Mouse (Mus musculus) layer of hippocampus, postnatal 25 days (tissue): ENCODE data around the gene Ints6. TPM values are rescaled to one million over a fixed set of nuclear protein-coding genes. Genes with fewer than 3 reads are reported as not detected.
A peak's percentile ranks its signal among the peaks of the same experiment; 100 is the strongest.

Experiments used
- DNase-seq, 2 experiments: peaks; one replicate each; pipeline ENCODE4 v3.0.0; 2022; ENCODE audit warnings: mixed read lengths in 2 of 2, low spot score in 1 of 2; ENCODE audit errors: extremely low spot score in 1 of 2
- total RNA-seq, 2 experiments: library from RNA; stranded (reverse); gene quantifications; 2 replicates each; pipeline ENCODE4 v1.2.3; 2021

Ints6 gene
- 10 to 100 TPM; 44.4 to 46.0 TPM for total RNA-seq

DNA sequence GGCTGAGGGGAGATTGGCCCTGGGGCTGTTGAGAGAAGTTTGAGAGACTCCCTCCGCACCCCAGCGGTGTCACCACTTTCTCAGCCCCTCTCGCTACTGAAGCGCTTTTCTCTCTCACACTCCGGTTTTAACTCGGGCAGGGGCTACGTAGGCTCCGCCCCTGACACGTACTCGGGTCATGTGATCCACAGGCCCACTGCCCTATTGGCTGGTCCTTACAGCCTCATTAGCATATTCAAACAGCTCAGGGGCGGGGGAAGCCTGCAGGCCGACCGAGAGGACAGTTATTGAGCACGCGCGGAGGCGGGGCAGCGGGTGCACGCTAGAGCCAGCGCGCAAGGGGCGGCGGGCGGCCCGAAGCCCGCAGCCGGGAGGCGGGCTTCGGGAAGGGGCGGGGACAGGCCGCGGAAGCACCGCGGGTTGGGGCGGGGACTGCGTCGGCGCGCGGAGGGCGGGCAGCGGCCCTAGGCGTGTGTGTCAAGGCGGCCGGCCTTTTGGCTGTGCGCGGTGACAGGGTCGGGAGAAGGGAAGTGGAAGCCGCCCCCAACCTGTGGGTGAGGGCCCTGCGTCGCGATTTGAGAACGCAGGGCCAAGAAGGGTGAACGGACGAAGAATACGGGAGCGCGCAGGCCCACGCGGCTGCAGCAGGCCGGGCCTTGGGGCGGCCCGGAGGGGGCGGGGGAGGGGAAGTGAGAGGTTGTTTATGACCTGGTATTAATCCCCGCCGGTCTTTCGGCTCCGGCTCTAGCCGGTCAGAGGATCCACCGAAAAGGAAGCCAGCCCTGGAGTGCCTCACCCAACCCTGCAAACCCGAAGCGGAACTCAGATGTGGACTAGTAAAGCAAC is at the start of gene Ints6:
TSS of gene Ints6 (minus strand) at position 134 of the 846 bp plus-strand sequence.
- peak; percentile 95 for DNase-seq

DNA sequence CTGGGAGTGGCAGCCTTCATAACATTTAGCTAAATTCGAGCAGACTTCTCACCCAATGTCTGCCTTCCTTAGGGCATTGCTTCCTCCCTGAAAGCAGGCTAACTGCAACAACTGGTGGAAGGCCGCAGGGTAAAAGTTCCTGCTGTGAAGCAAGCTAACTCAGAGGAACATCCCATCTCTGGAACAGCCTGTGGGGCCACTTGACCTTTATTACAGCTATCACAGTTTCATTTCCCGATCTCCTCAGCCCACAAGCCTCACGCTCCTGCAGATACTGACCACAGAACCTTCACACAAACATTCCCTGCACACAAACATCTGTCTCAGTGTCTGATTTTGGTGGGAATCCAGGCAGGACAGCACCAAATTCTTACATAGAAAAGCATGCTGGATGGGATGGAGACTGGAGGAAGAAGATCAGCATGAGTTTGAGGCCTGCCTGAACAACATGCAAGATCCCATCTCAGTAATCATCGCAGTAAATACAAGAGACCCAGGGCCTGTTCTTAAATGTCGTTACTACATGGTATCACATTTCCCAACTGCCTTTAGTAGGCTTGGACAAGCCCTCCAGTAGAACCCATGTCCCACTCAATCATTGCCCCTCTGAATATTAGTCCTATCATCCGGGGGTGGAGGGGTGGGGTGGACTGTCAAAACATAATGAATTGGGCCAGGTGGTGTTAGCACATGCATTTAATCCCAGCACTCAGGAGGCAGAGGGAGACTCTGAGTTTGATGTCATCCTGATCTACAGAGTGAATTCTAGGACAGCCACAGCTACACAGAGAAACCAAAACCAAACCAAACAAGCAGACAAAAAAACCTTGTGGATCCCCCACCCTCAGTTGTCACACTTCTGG is 47.9 kb upstream of the Ints6 start:
- DNase-seq: no peak

DNA sequence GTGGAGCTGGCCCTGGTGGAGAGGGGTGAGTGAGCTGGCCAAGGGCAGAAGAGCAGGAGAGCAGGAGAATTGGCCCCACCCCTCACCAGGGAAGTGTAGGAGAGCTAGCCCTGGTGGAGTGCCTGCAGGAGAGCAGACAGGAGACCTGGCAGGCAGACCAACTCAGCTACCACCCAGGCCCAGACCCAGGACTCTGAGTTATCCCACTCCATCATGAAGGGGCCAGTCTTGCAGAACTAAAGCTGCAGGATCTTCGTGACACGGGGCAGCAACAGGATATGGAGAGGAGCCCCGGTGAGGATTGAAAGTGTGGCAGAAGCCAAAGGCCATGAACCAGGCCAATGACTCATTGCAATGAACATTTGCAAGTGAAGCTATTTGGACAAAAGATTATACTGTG is 46.0 kb upstream of the Ints6 start:
- DNase-seq: no peak

DNA sequence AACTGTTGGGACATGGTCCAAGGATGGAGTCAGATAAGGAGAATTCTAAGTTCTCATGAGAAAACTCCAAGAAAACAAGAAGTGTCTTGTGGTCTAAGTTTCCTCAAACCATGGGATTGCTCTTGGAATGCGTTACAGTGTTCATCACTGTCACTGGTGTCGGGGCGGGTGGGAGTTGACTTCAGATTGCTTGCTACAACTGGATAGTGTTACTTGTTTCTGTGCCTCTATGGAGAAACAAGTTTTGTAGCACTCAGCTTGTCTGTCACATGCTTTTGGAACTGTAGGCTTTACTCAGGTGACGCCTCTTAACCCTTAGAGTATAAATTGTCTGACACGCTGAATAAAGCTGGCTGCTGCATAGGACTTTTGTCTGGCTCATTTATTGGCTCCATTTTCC is 42.2 kb upstream of the Ints6 start:
- DNase-seq: no peak

DNA sequence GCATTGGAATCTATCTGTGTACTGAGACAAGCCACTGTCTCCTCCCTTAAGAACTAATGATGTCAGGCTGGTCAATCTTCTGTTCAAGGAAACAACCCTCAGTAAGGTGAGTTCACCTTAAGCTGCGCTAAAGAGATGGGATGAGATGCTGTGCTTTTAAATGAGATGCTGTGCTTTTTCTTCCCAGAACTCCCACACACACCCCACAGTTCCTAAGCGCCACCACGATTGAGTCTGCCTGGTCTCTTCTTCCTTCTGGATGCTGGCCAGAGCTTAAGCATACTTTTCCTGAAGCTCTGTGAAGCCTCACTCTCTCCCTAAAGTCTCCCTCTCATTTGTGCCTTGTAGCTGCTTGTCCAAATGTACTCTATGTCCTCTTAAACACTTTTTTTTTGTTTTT is 39.8 kb upstream of the Ints6 start:
- DNase-seq: no peak

DNA sequence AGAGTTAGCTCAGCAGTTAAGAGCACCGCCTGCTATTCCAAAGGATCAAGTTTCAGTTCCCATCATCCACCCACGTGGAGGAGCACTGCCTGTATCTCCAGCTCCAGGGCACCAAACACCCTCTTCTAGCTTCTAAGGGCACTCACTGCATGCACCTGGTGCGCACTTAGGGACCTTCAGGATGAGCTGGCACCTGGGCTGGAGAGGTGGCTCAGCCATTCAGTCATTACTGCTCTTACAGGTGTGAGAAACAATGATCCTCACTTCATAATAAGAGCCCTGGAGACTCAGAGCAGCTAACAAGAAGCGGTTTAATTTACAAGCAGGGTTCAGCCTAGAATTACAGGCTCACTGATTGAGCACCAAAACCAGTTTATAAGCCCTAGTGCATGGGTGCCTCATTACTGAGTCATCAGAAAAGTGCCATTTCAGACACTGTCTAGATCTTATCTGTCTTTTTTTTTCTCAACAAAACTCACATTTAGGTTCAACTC is 37.7 kb upstream of the Ints6 start:
- no peak for DNase-seq

- no peak for DNase-seq
Observed at GRCm38 (mm10) chr14:62795719-62796118, 34.8 kb upstream of the Ints6 start.

DNA sequence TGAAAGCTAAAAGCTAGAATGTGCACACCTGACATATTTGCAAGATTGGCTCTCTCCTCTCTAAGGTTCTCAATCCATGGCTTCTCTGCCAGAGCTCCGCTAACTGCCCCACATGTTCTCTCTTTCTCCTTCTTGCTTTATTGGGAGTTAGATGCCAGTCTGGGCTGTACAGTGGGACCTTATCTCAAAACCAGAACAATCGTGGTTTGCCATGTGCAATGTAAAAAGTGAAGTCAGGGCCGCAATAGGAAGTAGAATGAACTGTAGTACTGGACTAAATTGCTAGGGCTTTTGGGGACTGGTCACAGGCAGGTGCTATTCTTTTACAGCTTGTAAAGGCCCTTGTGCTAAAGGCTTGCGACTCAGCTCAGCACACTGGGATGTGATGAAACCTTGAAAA is 28.3 kb upstream of the Ints6 start:
- no peak for DNase-seq

DNA sequence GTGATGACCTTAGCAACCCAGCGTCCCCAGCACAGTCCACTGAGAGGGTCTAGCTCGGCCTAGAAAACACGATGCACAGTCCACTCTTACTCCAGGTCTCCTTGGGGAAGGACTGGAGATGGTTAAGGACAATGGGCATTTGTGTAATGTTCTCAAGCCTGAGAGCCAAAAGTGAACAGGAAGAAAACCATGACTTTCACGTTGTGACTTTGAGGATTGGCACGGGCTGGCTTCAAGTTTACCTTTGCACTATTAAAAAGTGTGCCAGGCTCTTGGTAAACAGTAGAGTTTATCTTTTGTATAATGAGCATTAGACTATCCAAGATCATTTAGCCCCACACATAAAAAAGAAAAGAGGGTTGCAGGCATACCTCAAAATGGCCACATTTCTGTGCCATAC is 22.0 kb upstream of the Ints6 start:
- no peak for DNase-seq

GRCm38 (mm10) chr14:62780520-62781316 is 19.7 kb upstream of the Ints6 start:
- no peak for DNase-seq

DNA sequence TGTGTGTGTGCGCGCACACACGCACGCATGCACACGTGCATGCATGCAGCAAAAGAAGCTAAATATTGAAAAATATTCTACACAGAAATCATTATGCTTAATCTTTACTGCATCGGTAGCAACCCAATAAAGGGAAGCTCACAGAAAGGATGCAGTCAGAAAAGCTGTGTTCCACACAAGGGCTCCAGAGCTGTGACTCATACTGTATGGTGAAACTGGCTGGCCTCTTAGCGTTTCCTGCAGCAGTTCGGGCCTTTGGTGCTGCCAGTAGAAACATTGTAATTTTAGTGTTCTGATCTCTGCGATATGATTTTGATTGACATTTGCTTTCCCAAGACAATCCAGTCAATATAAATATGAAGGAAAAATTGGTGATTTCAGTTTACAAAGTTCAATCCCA is 17.1 kb upstream of the Ints6 start:
- DNase-seq: no peak

DNA sequence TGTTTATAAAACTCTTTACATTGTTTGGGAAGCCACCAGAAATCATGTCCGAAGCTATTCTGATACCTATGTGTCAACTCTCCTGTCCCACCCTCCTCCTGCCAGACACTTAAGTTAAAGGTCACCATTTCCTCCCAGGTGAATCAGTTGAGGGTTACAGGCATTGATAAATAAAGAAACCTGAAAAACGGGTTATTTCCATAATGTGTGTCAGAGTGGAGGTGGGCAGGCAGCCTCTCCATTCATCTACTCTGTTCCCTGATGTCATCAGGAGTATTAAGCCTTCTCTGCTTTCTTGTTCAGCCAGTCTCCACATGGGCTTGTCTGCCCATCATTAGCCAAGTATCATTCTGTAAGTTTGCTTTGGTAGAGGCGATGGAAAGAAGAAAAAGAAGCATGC is 14.1 kb upstream of the Ints6 start:
- no peak for DNase-seq

DNA sequence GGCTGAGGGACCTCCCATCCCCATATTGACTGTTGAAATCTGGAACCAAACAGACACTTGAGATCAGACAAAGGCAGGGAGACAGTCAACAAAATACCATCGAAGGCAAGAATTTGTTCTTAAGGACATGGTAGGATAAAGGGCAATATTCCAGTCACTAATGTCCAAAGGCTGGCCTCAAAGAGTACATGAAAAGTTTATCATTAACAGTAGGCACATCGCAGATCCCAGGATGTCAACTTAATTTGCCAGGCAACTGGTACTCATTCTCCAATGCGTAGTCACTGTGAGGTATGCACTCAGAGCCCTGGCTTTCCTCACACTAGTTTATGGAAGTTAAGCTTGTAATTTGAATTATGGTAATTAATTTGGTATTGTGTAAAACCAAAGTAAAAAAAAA is 13.3 kb upstream of the Ints6 start:
- no peak for DNase-seq

- no peak for DNase-seq
Observed at GRCm38 (mm10) chr14:62773766-62774165, 12.8 kb upstream of the Ints6 start.

- no peak for DNase-seq
Observed at GRCm38 (mm10) chr14:62765398-62765797, 4.4 kb upstream of the Ints6 start.

DNA sequence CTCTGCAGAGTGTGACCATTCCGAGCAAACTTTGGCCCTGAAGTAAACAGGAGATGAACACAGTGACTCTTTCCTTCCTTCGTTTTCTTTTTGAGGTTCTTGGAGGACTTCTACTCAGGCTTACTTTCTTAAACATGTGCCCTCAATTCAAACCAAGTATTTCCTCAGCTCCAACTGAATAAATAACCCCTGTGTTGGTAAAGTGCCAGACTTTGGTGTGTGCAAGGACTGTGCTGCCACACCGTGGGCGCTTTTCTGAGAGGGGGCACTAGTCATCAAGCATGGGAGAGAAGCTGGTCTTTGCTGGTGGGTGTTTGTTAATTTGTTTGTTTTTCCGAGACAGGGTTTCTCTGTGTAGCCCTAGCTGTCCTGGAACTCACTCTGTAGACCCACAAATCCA is 3.4 kb upstream of the Ints6 start:
- DNase-seq: no peak

DNA sequence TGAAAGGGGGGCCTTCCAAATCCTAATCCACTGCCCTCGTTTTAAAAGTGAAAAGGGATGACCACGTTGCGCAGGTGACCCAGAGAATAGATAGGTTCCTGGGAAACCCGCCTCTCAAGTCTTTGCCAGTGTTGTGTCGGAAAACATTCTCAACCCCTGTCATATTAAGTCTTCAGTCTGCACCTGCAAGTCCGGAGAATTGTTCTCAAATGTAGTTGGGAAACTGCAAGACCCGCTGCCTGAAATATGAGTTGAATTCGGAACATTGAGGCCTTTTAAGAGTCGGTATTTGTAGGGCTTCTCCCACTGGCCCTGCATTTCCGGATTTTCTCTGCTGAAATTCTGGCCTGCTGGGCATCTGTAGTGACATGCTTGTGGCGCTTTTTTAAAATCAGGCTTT is 974 bp upstream of the Ints6 start:
- no peak for DNase-seq

- DNase-seq: peak in 1 of 2 experiments; percentile 45
Observed at GRCm38 (mm10) chr14:62760321-62761035, 491 bp downstream of the Ints6 start.

DNA sequence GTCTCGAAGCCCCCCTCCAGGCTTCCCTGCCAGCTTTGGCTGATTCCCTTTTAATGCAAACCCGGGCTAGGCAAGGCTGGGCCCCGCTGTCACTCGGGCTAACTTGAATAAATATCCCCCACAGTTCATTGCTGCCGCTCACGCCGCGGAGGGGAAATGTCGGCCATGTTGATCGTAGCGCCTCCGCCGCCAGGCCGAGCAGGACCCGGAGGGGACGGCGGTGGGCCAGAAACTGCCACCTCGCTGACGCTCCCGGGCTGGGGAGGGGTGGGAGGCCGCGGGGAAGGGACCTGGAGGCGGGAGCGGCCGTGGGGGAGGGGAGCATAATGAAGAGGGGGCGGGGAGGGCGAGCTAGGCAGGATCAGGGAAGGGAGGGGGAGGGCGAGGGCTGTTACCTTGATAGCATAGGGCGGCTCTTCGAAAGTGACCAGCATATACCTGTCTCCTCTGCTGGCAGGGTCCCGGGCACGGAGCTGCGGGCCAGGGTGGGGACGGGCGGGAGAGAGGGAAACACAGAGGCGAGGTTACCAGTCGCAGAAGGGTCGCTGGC is 1.1 kb downstream of the Ints6 start:
- DNase-seq: peak; percentile 48 to 61

DNA sequence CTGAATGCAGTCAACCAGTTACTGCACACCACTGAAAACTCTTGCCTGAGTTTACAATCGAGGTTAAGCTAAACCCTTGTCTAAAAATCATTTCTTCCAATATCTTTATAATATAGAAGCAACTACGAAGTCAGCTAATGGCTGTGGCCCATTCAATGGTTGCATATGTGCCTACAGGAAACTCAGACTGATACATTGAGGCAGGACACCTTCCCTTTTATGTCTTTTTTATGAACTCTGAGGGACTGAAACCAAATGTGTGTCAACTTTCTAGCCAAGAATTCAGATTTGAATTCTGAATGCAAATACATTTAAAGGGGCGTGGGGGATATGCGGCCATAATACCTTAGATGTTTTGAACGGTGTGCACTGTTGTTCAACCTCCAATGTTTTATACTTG is 2.3 kb downstream of the Ints6 start:
- DNase-seq: no peak
